Mouse (Mus musculus): Measurements from ENCODE around the gene Slc47a2.

Gene Slc47a2

GRCm38 (mm10) chr11:61342505-61343420 lies at the start of gene Slc47a2:
Gene Slc47a2 (minus strand): TSS chr11:61342860.
- TF ChIP-seq GATA4 (IDR thresholded peaks at IDR 0.05; ENCODE audit: insufficient replicate concordance, low read length) = no peak

GRCm38 (mm10) chr11:61388936-61389335 lies 46.3 kb upstream of the Slc47a2 start:
- no peak for TF ChIP-seq GATA4 (IDR thresholded peaks at IDR 0.05; ENCODE audit: insufficient replicate concordance, low read length)

- TF ChIP-seq GATA4 (IDR thresholded peaks at IDR 0.05; ENCODE audit: insufficient replicate concordance, low read length) = no peak
These were observed 45.4 kb upstream of the Slc47a2 start for GRCm38 (mm10) chr11:61388012-61388411.

GRCm38 (mm10) chr11:61387233-61387632 lies 44.6 kb upstream of the Slc47a2 start:
- no peak for TF ChIP-seq GATA4 (IDR thresholded peaks at IDR 0.05; ENCODE audit: insufficient replicate concordance, low read length)

- no peak for TF ChIP-seq GATA4 (IDR thresholded peaks at IDR 0.05; ENCODE audit: insufficient replicate concordance, low read length)
These were observed 43.1 kb upstream of the Slc47a2 start for GRCm38 (mm10) chr11:61385725-61386124.

- TF ChIP-seq GATA4 (IDR thresholded peaks at IDR 0.05; ENCODE audit: insufficient replicate concordance, low read length) = no peak
These were observed 38.6 kb upstream of the Slc47a2 start for GRCm38 (mm10) chr11:61381272-61381671.

GRCm38 (mm10) chr11:61378651-61379050 lies 36.0 kb upstream of the Slc47a2 start:
- TF ChIP-seq GATA4 (IDR thresholded peaks at IDR 0.05; ENCODE audit: insufficient replicate concordance, low read length) = no peak

- no peak for TF ChIP-seq GATA4 (IDR thresholded peaks at IDR 0.05; ENCODE audit: insufficient replicate concordance, low read length)
These were observed 35.4 kb upstream of the Slc47a2 start, which contains the start of gene Slc47a1 for GRCm38 (mm10) chr11:61377881-61378613. Gene Slc47a1 (minus strand): TSS chr11:61378345.

- no peak for TF ChIP-seq GATA4 (IDR thresholded peaks at IDR 0.05; ENCODE audit: insufficient replicate concordance, low read length)
These were observed 26.0 kb upstream of the Slc47a2 start for GRCm38 (mm10) chr11:61368668-61369067.

- TF ChIP-seq GATA4 (IDR thresholded peaks at IDR 0.05; ENCODE audit: insufficient replicate concordance, low read length) = peak; percentile 53; the same call in 1 of the 2 replicates
These were observed 24.0 kb upstream of the Slc47a2 start for GRCm38 (mm10) chr11:61366517-61367273.

GRCm38 (mm10) chr11:61365938-61366337 lies 23.3 kb upstream of the Slc47a2 start:
- TF ChIP-seq GATA4 (IDR thresholded peaks at IDR 0.05; ENCODE audit: insufficient replicate concordance, low read length) = no peak

GRCm38 (mm10) chr11:61364096-61364495 lies 21.4 kb upstream of the Slc47a2 start:
- TF ChIP-seq GATA4 (IDR thresholded peaks at IDR 0.05; ENCODE audit: insufficient replicate concordance, low read length) = no peak

- no peak for TF ChIP-seq GATA4 (IDR thresholded peaks at IDR 0.05; ENCODE audit: insufficient replicate concordance, low read length)
These were observed 19.0 kb upstream of the Slc47a2 start for GRCm38 (mm10) chr11:61361515-61362190.

GRCm38 (mm10) chr11:61356600-61356999 lies 13.9 kb upstream of the Slc47a2 start:
- TF ChIP-seq GATA4 (IDR thresholded peaks at IDR 0.05; ENCODE audit: insufficient replicate concordance, low read length) = no peak

GRCm38 (mm10) chr11:61356111-61356510 lies 13.5 kb upstream of the Slc47a2 start:
- no peak for TF ChIP-seq GATA4 (IDR thresholded peaks at IDR 0.05; ENCODE audit: insufficient replicate concordance, low read length)
